Mouse (Mus musculus): Measurements from ENCODE around the gene Actr1b. TPM values are rescaled to one million over a fixed set of nuclear protein-coding genes. Genes with fewer than 3 reads are reported as not detected.

Gene Actr1b
- polyA plus RNA-seq, 1 experiment = 371 TPM

- no peak for TF ChIP-seq CTCF (IDR thresholded peaks at IDR 0.05; ENCODE audit: borderline replicate concordance, insufficient read depth, low read depth, low read length)
- no peak for TF ChIP-seq POLR2A (IDR thresholded peaks at IDR 0.05; ENCODE audit: borderline replicate concordance, insufficient read depth, low read length)
- 83% methylated on average over 1 of the region's 1 CpGs for WGBS
- no peak for DNase-seq
- H3K27ac ChIP-seq (ENCODE audit: insufficient read depth, low read length) = no peak overlapping the region
- no peaks in the 10 kb centered on the region for H3K27me3 ChIP-seq (ENCODE audit: control insufficient read depth, insufficient read depth, low read length)
- H3K4me1 ChIP-seq (ENCODE audit: control insufficient read depth, insufficient read depth, low read length) = no peaks in the 10 kb centered on the region; the same call in 1 of the 2 replicates
- H3K4me3 ChIP-seq (replicated peaks; ENCODE audit: insufficient read depth, low read depth, low read length) = no peak overlapping the region
These were observed 4.6 kb upstream of the Actr1b start for GRCm38 (mm10) chr1:36718786-36719185.

GRCm38 (mm10) chr1:36711104-36711503, 3.1 kb downstream of the Actr1b start:
- no peak overlapping the region for H3K27ac ChIP-seq (ENCODE audit: insufficient read depth, low read length)
- no peak for DNase-seq
- no peaks in the 10 kb centered on the region for H3K27me3 ChIP-seq (ENCODE audit: control insufficient read depth, insufficient read depth, low read length)
- peaks cover 20% of the 10 kb centered on the region for H3K4me1 ChIP-seq (ENCODE audit: control insufficient read depth, insufficient read depth, low read length)
- TF ChIP-seq POLR2A (IDR thresholded peaks at IDR 0.05; ENCODE audit: borderline replicate concordance, insufficient read depth, low read length) = no peak
- no peak for TF ChIP-seq CTCF (IDR thresholded peaks at IDR 0.05; ENCODE audit: borderline replicate concordance, insufficient read depth, low read depth, low read length)
- H3K4me3 ChIP-seq (replicated peaks; ENCODE audit: insufficient read depth, low read depth, low read length) = no peak overlapping the region
- WGBS = 98% methylated on average over 2 of the region's 2 CpGs

- TF ChIP-seq CTCF (IDR thresholded peaks at IDR 0.05; ENCODE audit: borderline replicate concordance, insufficient read depth, low read depth, low read length) (no peak), POLR2A (IDR thresholded peaks at IDR 0.05; ENCODE audit: borderline replicate concordance, insufficient read depth, low read length) (peak; percentile 89)
- peak within 1 kb of the TSS; percentile 92 for H3K4me3 ChIP-seq (replicated peaks; ENCODE audit: insufficient read depth, low read depth, low read length)
- peak; percentile 98 to 99 for DNase-seq
- H3K27me3 ChIP-seq (ENCODE audit: control insufficient read depth, insufficient read depth, low read length) = no peaks in the 10 kb centered on the region
- under 1% methylated on average over 29 of the region's 29 CpGs for WGBS
- peak within 1 kb of the TSS; percentile 83 for H3K27ac ChIP-seq (ENCODE audit: insufficient read depth, low read length)
- peaks cover 20% of the 10 kb centered on the region for H3K4me1 ChIP-seq (ENCODE audit: control insufficient read depth, insufficient read depth, low read length)
These were observed 4.4 kb downstream of the Actr1b start, which contains the start of gene 4933424G06Rik for GRCm38 (mm10) chr1:36709854-36710280. TSS of gene 4933424G06Rik (plus strand) at chr1:36710149.

- no peak for DNase-seq
These were observed 5.0 kb downstream of the Actr1b start for GRCm38 (mm10) chr1:36709055-36709853.

GRCm38 (mm10) chr1:36708626-36709025, 5.6 kb downstream of the Actr1b start:
- no peak for TF ChIP-seq CTCF (IDR thresholded peaks at IDR 0.05; ENCODE audit: borderline replicate concordance, insufficient read depth, low read depth, low read length)
- no peak for TF ChIP-seq POLR2A (IDR thresholded peaks at IDR 0.05; ENCODE audit: borderline replicate concordance, insufficient read depth, low read length)
- peak overlapping the region; percentile 92 for H3K4me3 ChIP-seq (replicated peaks; ENCODE audit: insufficient read depth, low read depth, low read length)
- 36% methylated on average over 1 of the region's 1 CpGs for WGBS
- H3K4me1 ChIP-seq (ENCODE audit: control insufficient read depth, insufficient read depth, low read length) = peaks cover 20% of the 10 kb centered on the region
- H3K27ac ChIP-seq (ENCODE audit: insufficient read depth, low read length) = no peak overlapping the region
- no peaks in the 10 kb centered on the region for H3K27me3 ChIP-seq (ENCODE audit: control insufficient read depth, insufficient read depth, low read length)
- no peak for DNase-seq

More at GRCm38 (mm10) chr1:36709055-36709853, 5.0 kb downstream of the Actr1b start:
- H3K4me3 ChIP-seq (replicated peaks; ENCODE audit: insufficient read depth, low read depth, low read length) = peak overlapping the region; percentile 92
- H3K27me3 ChIP-seq (ENCODE audit: control insufficient read depth, insufficient read depth, low read length) = no peaks in the 10 kb centered on the region
- WGBS = under 1% methylated on average over 33 of the region's 33 CpGs
- H3K4me1 ChIP-seq (ENCODE audit: control insufficient read depth, insufficient read depth, low read length) = peaks cover 20% of the 10 kb centered on the region
- no peak for TF ChIP-seq POLR2A (IDR thresholded peaks at IDR 0.05; ENCODE audit: borderline replicate concordance, insufficient read depth, low read length)
- TF ChIP-seq CTCF (IDR thresholded peaks at IDR 0.05; ENCODE audit: borderline replicate concordance, insufficient read depth, low read depth, low read length) = peak; percentile 28; the same call in 1 of the 2 replicates
- peak overlapping the region; percentile 83 for H3K27ac ChIP-seq (ENCODE audit: insufficient read depth, low read length)

GRCm38 (mm10) chr1:36707797-36708196, 6.4 kb downstream of the Actr1b start:
- no peak overlapping the region for H3K4me3 ChIP-seq (replicated peaks; ENCODE audit: insufficient read depth, low read depth, low read length)
- 66% methylated on average over 3 of the region's 3 CpGs for WGBS
- no peak for TF ChIP-seq POLR2A (IDR thresholded peaks at IDR 0.05; ENCODE audit: borderline replicate concordance, insufficient read depth, low read length)
- no peak for TF ChIP-seq CTCF (IDR thresholded peaks at IDR 0.05; ENCODE audit: borderline replicate concordance, insufficient read depth, low read depth, low read length)
- no peaks in the 10 kb centered on the region for H3K27me3 ChIP-seq (ENCODE audit: control insufficient read depth, insufficient read depth, low read length)
- no peak for DNase-seq
- H3K27ac ChIP-seq (ENCODE audit: insufficient read depth, low read length) = no peak overlapping the region
- H3K4me1 ChIP-seq (ENCODE audit: control insufficient read depth, insufficient read depth, low read length) = peaks cover 20% of the 10 kb centered on the region

GRCm38 (mm10) chr1:36707166-36707565, 7.1 kb downstream of the Actr1b start:
- peaks cover 20% of the 10 kb centered on the region for H3K4me1 ChIP-seq (ENCODE audit: control insufficient read depth, insufficient read depth, low read length)
- no peak for DNase-seq
- 14% methylated on average over 2 of the region's 2 CpGs for WGBS
- no peak overlapping the region for H3K4me3 ChIP-seq (replicated peaks; ENCODE audit: insufficient read depth, low read depth, low read length)
- H3K27me3 ChIP-seq (ENCODE audit: control insufficient read depth, insufficient read depth, low read length) = no peaks in the 10 kb centered on the region
- no peak overlapping the region for H3K27ac ChIP-seq (ENCODE audit: insufficient read depth, low read length)
- TF ChIP-seq CTCF (IDR thresholded peaks at IDR 0.05; ENCODE audit: borderline replicate concordance, insufficient read depth, low read depth, low read length) = no peak
- TF ChIP-seq POLR2A (IDR thresholded peaks at IDR 0.05; ENCODE audit: borderline replicate concordance, insufficient read depth, low read length) = no peak

GRCm38 (mm10) chr1:36697030-36697429, 17.2 kb downstream of the Actr1b start:
- no peak for DNase-seq
- 65% methylated on average over 5 of the region's 5 CpGs for WGBS
- H3K4me3 ChIP-seq (replicated peaks; ENCODE audit: insufficient read depth, low read depth, low read length) = no peak overlapping the region
- TF ChIP-seq CTCF (IDR thresholded peaks at IDR 0.05; ENCODE audit: borderline replicate concordance, insufficient read depth, low read depth, low read length) (no peak), POLR2A (IDR thresholded peaks at IDR 0.05; ENCODE audit: borderline replicate concordance, insufficient read depth, low read length) (no peak)
- no peaks in the 10 kb centered on the region for H3K27me3 ChIP-seq (ENCODE audit: control insufficient read depth, insufficient read depth, low read length)
- peaks cover 3% of the 10 kb centered on the region; the same call in 1 of the 2 replicates for H3K4me1 ChIP-seq (ENCODE audit: control insufficient read depth, insufficient read depth, low read length)
- no peak overlapping the region for H3K27ac ChIP-seq (ENCODE audit: insufficient read depth, low read length)
